Comparison of ENCODE assay signal across 21 mouse cellular contexts in the genomic region with DNA sequence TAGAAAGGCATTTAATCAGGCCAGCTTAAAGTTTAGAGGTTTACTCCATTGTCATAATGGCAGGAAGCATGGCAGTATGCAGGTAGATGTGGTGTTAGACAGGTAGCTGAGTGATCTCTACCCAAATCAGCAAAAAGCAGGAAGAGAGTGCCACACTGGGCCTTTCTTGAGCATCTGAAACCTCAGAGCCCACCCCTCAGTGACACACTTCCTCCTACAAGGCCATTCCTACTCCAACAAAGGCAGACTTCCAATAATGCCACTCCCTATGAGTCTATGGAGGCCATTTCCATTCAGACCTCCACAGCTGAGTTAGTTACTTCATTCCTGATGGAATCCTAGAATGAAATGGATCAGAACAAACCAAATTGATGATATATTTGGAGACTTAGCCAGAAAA. TPM values are rescaled to one million over a fixed set of nuclear protein-coding genes. Genes with fewer than 3 reads are reported as not detected.
DNase-seq lines count a peak whose midpoint lies in the region; TF ChIP-seq lines count a peak whose summit lies in the region.
"Had no signal": no experiment of that assay in that cellular context is flagged by ENCODE, and none has a peak within 500 bp of the region (broad histone marks: within the 10 kb centered on the region; RNA-seq: fewer than 3 reads in every experiment).

No protein-coding gene starts in this region.

- in situ Hi-C loops in ES-E14 (cut with MboI; ENCODE audit: low sequenced_read_pairs in 2 of 2, unreplicated experiment in 2 of 2), result no loop called here

- H3K9me3 ChIP-seq in ES-Bruce4 (replicated peaks; ENCODE audit: control insufficient read depth, insufficient read depth, low read length, poor library complexity, severe bottlenecking) (no peaks in the 10 kb centered on the region), ES-E14 (ENCODE audit: control insufficient read depth, insufficient read depth, low read depth, low read length) (no peaks in the 10 kb centered on the region)
- H3K9me3 ChIP-seq: embryonic facial prominence, embryonic 12.5 days; forebrain, embryonic 13.5 days; forebrain, embryonic 15.5 days had no signal

- no peak overlapping the region for H3K9ac ChIP-seq in ES-Bruce4 (ENCODE audit: low read depth, poor library complexity, severe bottlenecking)
- no peak overlapping the region for H3K9ac ChIP-seq in ES-E14 (ENCODE audit: insufficient read depth, low read depth, low read length, poor library complexity, severe bottlenecking)
- H3K9ac ChIP-seq: embryonic facial prominence, embryonic 12.5 days; forebrain, embryonic 13.5 days; forebrain, embryonic 15.5 days; forebrain, postnatal 0 days had no signal

- H3K36me3 ChIP-seq in ES-Bruce4 (ENCODE audit: control insufficient read depth, insufficient read depth, low read length, poor library complexity, severe bottlenecking) (peaks cover 2% of the 10 kb centered on the region), ES-E14 (ENCODE audit: control insufficient read depth, insufficient read depth, low read length, poor library complexity, severe bottlenecking) (peaks cover 11% of the 10 kb centered on the region)

- TF ChIP-seq POLR2A in ES-Bruce4 (IDR thresholded peaks at IDR 0.05; ENCODE audit: insufficient read depth, low read length), result no peak

- no peak for TF ChIP-seq CTCF in ES-Bruce4 (IDR thresholded peaks at IDR 0.05; ENCODE audit: low read depth, low read length)

- H3K27me3 ChIP-seq in ES-Bruce4 (ENCODE audit: control insufficient read depth, insufficient read depth, low read length, poor library complexity, severe bottlenecking), result no peaks in the 10 kb centered on the region
- H3K27me3 ChIP-seq: CH12.LX; embryonic facial prominence, embryonic 12.5 days; forebrain, embryonic 13.5 days; forebrain, embryonic 15.5 days had no signal

- H3K27ac ChIP-seq in ES-Bruce4 (ENCODE audit: insufficient read depth, low read length) (peak overlapping the region; percentile 49), ES-E14 (ENCODE audit: insufficient read depth, low read depth, low read length, poor library complexity, severe bottlenecking) (peak overlapping the region; percentile 76; the same call in 1 of the 2 replicates)
- H3K27ac ChIP-seq: embryonic facial prominence, embryonic 12.5 days; forebrain, embryonic 13.5 days; forebrain, embryonic 15.5 days had no signal

- DNase-seq in ES-E14 (ENCODE audit: low read depth, low spot score), result no peak
- DNase-seq in ZHBTc4 (ENCODE audit: low read depth, low spot score), result peak; percentile 42
- no peak for DNase-seq in ovary, adult 18-20 months (ENCODE audit: low spot score)
- no peak for DNase-seq in ovary, postnatal 36 days (ENCODE audit: low spot score)
- DNase-seq: adrenal gland, adult 2 months; adrenal gland, postnatal 10 days; adrenal gland, postnatal 25 days; B cell, adult 2 months; cerebellum, adult 11 months; cerebellum, adult 18-20 months; cerebellum, adult 8-10 months; cerebellum, adult 9-11 months; cerebellum, postnatal 14 days; cerebellum, postnatal 36 days; embryo, embryonic 11 days; forebrain, postnatal 0 days had no signal

- TF ChIP-seq EP300 in ES-Bruce4 (IDR thresholded peaks at IDR 0.05; ENCODE audit: insufficient read depth, low read depth, low read length), result no peak

- peaks cover 6% of the 10 kb centered on the region for H3K4me1 ChIP-seq in ES-Bruce4 (ENCODE audit: control insufficient read depth, insufficient read depth, low read length)
- H3K4me1 ChIP-seq in ES-E14 (ENCODE audit: control insufficient read depth in 2 of 2, insufficient read depth in 2 of 2, low read length in 2 of 2, poor library complexity in 1 of 2), result peaks cover 4 to 13% of the 10 kb centered on the region in 2 experiments; a peak in 2 of 4 replicates
- H3K4me1 ChIP-seq: embryonic facial prominence, embryonic 12.5 days had no signal

- H3K4me3 ChIP-seq in ES-Bruce4 (ENCODE audit: low read depth, low read length) (no peak overlapping the region), ES-E14 (ENCODE audit: insufficient read depth in 1 of 2, low read depth in 1 of 2, low read length in 2 of 2, poor library complexity in 1 of 2, severe bottlenecking in 1 of 2) (no peak overlapping the region)
- H3K4me3 ChIP-seq: embryonic facial prominence, embryonic 12.5 days; forebrain, embryonic 13.5 days; forebrain, embryonic 15.5 days had no signal

TF ChIP-seq in ES-E14, 5 proteins besides CTCF, POLR2A, EP300 and RAD21:
- no peak for TF ChIP-seq MAFK (IDR thresholded peaks at IDR 0.05; ENCODE audit: insufficient read depth, low read depth, low read length)
- TF ChIP-seq ZNF384 (IDR thresholded peaks at IDR 0.05; ENCODE audit: low read depth, low read length), result no peak
- TF ChIP-seq CHD2 (IDR thresholded peaks at IDR 0.05; ENCODE audit: low read depth, low read length), result no peak
- TF ChIP-seq HCFC1 (IDR thresholded peaks at IDR 0.05; ENCODE audit: borderline replicate concordance, insufficient read depth, low read length), result no peak
- no peak for TF ChIP-seq ZC3H11A (IDR thresholded peaks at IDR 0.05; ENCODE audit: borderline replicate concordance, low read depth, low read length)

RNA-seq across cellular contexts. Expression of a gene that starts 25.9 kb away (rescaled TPM):
- polyA plus RNA-seq in ES-Bruce4 (2011; ENCODE audit: insufficient read depth, insufficient read length, low read depth, missing spikeins), result 34.7 and 37.4 TPM in 2 replicates
- total RNA-seq in ES-E14 (2012; rRNA removed), result 39.2 and 51.1 TPM in 2 replicates
